Mouse (Mus musculus) adrenal gland, adult 18-20 months (tissue): ENCODE measurements around the gene Helz2. TPM values are rescaled to one million over a fixed set of nuclear protein-coding genes. Genes with fewer than 3 reads are reported as not detected.
"Not testable (repeated sequence)": the region's sequence is repeated elsewhere in the genome, so short reads cannot be mapped to it uniquely, and the experiment has no call there.

Experiments
- DNase-seq, 2 experiments: peaks; one replicate each; pipeline ENCODE4 v3.0.0; 2021 to 2022; ENCODE audit warnings: low spot score in 2 of 2
- total RNA-seq, 2 experiments: library from RNA; stranded (reverse); gene quantifications; 1 replicate in 1 of 2; 2 replicates in 1 of 2; pipeline ENCODE4 v1.2.3; 2021

Gene Helz2
- total RNA-seq, 2 experiments from 2014 or later = 21.6 to 23.7 TPM

DNA sequence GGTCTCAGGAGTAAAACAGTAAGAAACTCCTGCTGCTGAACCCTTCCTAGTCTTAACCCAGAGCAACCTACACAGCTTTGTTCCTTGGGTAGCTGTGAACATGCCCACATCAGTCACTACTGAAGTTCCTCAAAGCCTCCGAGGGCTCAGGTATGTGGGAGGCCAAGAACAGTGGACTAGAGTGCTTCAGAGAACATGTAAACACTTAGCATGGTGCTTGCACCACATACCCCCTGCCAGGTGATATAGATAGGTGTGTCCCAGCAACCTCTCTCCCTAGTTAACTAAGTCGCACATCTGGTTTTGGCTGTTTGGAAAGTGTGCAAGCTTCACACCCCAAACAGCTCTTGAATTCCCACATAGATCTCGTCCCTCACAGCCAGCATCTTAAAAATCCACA, 40.2 kb downstream of the Helz2 start:
- DNase-seq = no peak

DNA sequence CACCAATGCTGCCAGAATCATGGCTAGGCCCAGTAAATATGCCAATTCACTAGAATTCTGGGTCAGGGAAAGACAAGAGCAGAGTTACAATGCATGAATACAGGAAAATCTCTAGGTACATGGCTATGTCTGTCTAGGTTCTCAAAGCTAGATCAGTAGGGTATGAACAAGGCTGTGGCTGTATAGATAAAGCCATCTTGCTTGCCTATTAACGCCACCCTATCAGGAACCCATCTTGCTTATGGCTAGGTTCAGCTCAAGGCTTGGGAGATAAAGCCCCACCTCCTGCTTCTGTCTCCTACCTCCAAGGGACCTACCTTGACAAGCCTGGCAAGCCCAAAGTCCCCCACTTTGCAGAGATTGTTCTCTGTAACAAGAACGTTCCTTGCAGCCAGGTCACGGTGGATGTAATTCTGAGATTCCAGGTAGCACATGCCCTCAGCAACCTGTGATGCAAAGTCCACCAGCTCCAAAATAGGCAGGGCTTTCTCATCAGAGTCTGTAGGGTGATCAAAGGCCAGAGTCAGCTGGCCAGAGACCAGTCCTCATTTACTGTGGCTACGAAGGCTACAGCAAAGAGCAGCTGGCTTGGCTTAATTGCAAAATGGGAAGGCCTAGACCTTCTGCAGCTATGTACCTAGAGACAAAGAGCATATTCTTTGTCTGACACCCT, 45.1 kb downstream of the Helz2 start:
- DNase-seq = no peak

GRCm38 (mm10) chr2:181193044-181193443, 48.8 kb downstream of the Helz2 start:
- DNase-seq = no peak

GRCm38 (mm10) chr2:181191936-181192335, 49.9 kb downstream of the Helz2 start:
- DNase-seq = no peak

DNA sequence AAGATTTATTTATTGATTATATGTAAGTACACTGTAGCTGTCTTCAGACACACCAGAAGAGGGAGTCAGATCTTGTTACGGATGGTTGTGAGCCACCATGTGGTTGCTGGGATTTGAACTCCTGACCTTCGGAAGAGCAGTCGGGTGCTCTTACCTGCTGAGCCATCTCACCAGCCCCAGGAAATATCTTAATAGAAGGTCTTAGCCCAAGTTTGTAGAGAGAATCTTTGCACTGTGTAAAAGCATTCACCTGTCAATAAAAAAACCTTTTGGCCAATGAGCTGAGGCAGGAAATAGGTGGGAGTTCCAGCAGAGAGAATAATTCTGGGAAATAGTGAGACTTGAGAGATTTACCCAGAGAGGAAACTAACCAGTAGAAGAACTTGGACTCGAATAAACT, 50.4 kb downstream of the Helz2 start:
- not testable (repeated sequence) for DNase-seq

GRCm38 (mm10) chr2:181189321-181189720, 52.5 kb downstream of the Helz2 start:
- DNase-seq = no peak

GRCm38 (mm10) chr2:181188681-181189080, 53.1 kb downstream of the Helz2 start:
- no peak for DNase-seq

- DNase-seq = peak; percentile 84 to 85
Measured at GRCm38 (mm10) chr2:181187121-181188000, 54.5 kb downstream of the Helz2 start, which contains the start of gene Ppdpf. Ppdpf (plus strand) TSS chr2:181187247.

DNA sequence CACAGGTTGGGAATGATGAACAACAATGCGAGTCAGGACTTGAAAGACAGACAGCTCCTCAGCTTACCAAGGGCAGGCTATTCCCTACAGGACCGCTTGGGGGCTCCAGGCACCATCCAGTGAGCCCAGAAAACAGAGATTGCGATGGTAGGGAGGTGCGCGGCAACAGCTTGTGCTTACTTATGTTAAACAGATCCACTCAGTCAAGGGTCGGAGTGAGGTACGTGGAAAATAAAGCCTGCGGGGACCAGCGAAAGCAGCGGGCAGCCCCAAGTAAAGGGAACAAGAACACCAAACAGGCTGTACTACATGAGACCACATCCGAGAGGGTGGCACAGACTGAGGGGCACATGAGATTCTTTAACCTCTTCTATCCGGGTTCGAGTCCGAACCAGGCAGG, 55.2 kb downstream of the Helz2 start:
- DNase-seq = peak; percentile 74 to 78

GRCm38 (mm10) chr2:181180898-181181297, 60.9 kb downstream of the Helz2 start:
- no peak for DNase-seq

- no peak for DNase-seq
Measured at GRCm38 (mm10) chr2:181178471-181178870, 63.4 kb downstream of the Helz2 start.

DNA sequence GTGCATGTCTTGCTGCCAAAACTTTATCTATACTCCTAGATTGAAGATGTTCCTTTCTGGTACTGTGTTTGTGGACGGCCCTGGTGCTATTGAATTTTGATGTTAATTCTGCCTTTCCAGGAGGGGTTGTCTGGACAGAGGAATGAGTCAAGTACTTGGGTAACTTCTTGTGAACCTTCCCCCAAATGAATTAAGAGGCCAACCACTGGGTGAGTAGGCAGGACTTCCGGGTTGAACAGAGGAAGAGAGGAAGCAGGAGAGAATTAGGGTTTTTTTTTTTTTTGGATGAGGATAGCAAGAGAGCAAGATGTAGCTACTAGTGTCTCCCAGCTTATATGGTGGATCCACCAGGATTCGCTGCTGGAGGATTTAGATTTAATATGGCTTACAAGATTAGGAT, 63.8 kb downstream of the Helz2 start:
- DNase-seq = no peak

Other genes starting within 250 kb of the Helz2 start
- 10 to 100 TPM in 1 of 2 experiments, 1 to 10 TPM in 1; 4.3 to 26.9 TPM for gene Chrna4, start 198.5 kb downstream of the Helz2 start, total RNA-seq
- gene Kcnq2, start 106.7 kb downstream of the Helz2 start, total RNA-seq = 1 to 10 TPM; 5.2 to 7.3 TPM
- 10 to 100 TPM; 55.1 to 71.0 TPM for gene Eef1a2, start 85.0 kb downstream of the Helz2 start, total RNA-seq
- gene Ppdpf, start 54.8 kb downstream of the Helz2 start, total RNA-seq = 10 to 100 TPM; 69.8 to 94.9 TPM
- gene Ptk6, start 39.2 kb downstream of the Helz2 start, total RNA-seq = not detected
- gene Srms, start 28.8 kb downstream of the Helz2 start, total RNA-seq = under 1 TPM; 0.73 to 0.83 TPM
- under 1 TPM in 1 of 2 experiments, not detected in 1; 0.27 TPM for gene Fndc11, start 22.0 kb downstream of the Helz2 start, total RNA-seq
- 10 to 100 TPM; 14.8 to 15.2 TPM for gene Gmeb2, start 46.0 kb upstream of the Helz2 start, total RNA-seq
- 10 to 100 TPM; 14.6 to 18.7 TPM for gene Stmn3, start 72.5 kb upstream of the Helz2 start, total RNA-seq
- 10 to 100 TPM; 24.1 to 30.8 TPM for gene Rtel1, start 77.7 kb upstream of the Helz2 start, total RNA-seq
- gene Zgpat, start 122.9 kb upstream of the Helz2 start, total RNA-seq = 10 to 100 TPM; 50.8 to 51.0 TPM
- gene Arfrp1, start 123.4 kb upstream of the Helz2 start, total RNA-seq = 10 to 100 TPM; 48.9 to 51.8 TPM
- 10 to 100 TPM; 17.1 to 23.0 TPM for gene Lime1, start 138.1 kb upstream of the Helz2 start, total RNA-seq
- gene Zbtb46, start 217.4 kb upstream of the Helz2 start, total RNA-seq = 10 to 100 TPM; 12.0 to 16.2 TPM